Mouse (Mus musculus): ENCODE measurements around the gene Rpl38.

Gene Rpl38

GRCm38 (mm10) chr11:114706358-114706757, 38.0 kb downstream of the Rpl38 start:
- no peak for DNase-seq (ENCODE audit: low read depth)

- DNase-seq (ENCODE audit: low read depth) = no peak
Measured at GRCm38 (mm10) chr11:114711393-114711792, 43.1 kb downstream of the Rpl38 start.

- no peak for DNase-seq (ENCODE audit: low read depth)
Measured at GRCm38 (mm10) chr11:114711861-114712260, 43.5 kb downstream of the Rpl38 start.

GRCm38 (mm10) chr11:114714526-114714925, 46.2 kb downstream of the Rpl38 start:
- no peak for DNase-seq (ENCODE audit: low read depth)

GRCm38 (mm10) chr11:114715531-114715930, 47.2 kb downstream of the Rpl38 start:
- no peak for DNase-seq (ENCODE audit: low read depth)

- no peak for DNase-seq (ENCODE audit: low read depth)
Measured at GRCm38 (mm10) chr11:114720535-114720934, 52.2 kb downstream of the Rpl38 start.

Measured in fibroblast of lung, adult 2 months (primary cell).